Mouse (Mus musculus) megakaryocyte, adult 5-6 weeks (primary cell): ENCODE results near the gene Ogfr. TPM values are rescaled to one million over a fixed set of nuclear protein-coding genes. Genes with fewer than 3 reads are reported as not detected.

Experiments
- ATAC-seq: 2 replicates; pipeline ENCODE4 v1.8.0; 2016; ENCODE audit warnings: mild to moderate bottlenecking, inconsistent platforms; ENCODE audit not compliant: poor library complexity, severe bottlenecking
- total RNA-seq, 2 experiments: library from RNA; stranded (forward) in 1 of 2; stranded (reverse) in 1 of 2; fragments of 153-499, 151-499 nt in 1 of 2; fragments of 221-1000, 200-1000 nt in 1 of 2; gene quantifications; 2 replicates each; pipeline versions ENCODE4 v1.2.3 to v1.2.4; 2015 to 2017

The Ogfr gene
- 37.3 and 42.7 TPM in 2 replicates for total RNA-seq (2015)
- total RNA-seq (2017) = 62.2 and 64.9 TPM in 2 replicates

- peak; percentile 92 for ATAC-seq
These were observed at the start of gene Ogfr for GRCm38 (mm10) chr2:180589123-180589831. Ogfr (plus strand) TSS chr2:180589245.

GRCm38 (mm10) chr2:180543675-180544074, 45.4 kb upstream of the Ogfr start:
- ATAC-seq = no peak

- ATAC-seq = no peak
These were observed 44.0 kb upstream of the Ogfr start for GRCm38 (mm10) chr2:180545046-180545445.

- no peak for ATAC-seq
These were observed 41.5 kb upstream of the Ogfr start for GRCm38 (mm10) chr2:180547384-180548106.

GRCm38 (mm10) chr2:180552340-180552739, 36.7 kb upstream of the Ogfr start:
- ATAC-seq = no peak

- ATAC-seq = no peak
These were observed 33.8 kb upstream of the Ogfr start for GRCm38 (mm10) chr2:180555219-180555618.

GRCm38 (mm10) chr2:180556470-180556869, 32.6 kb upstream of the Ogfr start:
- ATAC-seq = 0 out of 2 replicates have a peak, but pooled peaks have one; percentile 45

- peak; percentile 54; the same call in 1 of the 2 replicates for ATAC-seq
These were observed 28.8 kb upstream of the Ogfr start for GRCm38 (mm10) chr2:180560245-180560644.

GRCm38 (mm10) chr2:180562146-180562545, 26.9 kb upstream of the Ogfr start:
- no peak for ATAC-seq

- ATAC-seq = no peak
These were observed 25.7 kb upstream of the Ogfr start for GRCm38 (mm10) chr2:180563296-180563695.

- ATAC-seq = no peak
These were observed 25.2 kb upstream of the Ogfr start for GRCm38 (mm10) chr2:180563841-180564240.

- peak; percentile 79 for ATAC-seq
These were observed 22.7 kb upstream of the Ogfr start for GRCm38 (mm10) chr2:180566240-180566913.

- no peak for ATAC-seq
These were observed 19.9 kb upstream of the Ogfr start for GRCm38 (mm10) chr2:180569028-180569643.

GRCm38 (mm10) chr2:180576482-180576881, 12.6 kb upstream of the Ogfr start:
- no peak for ATAC-seq

- peak; percentile 65 for ATAC-seq
These were observed 10.4 kb upstream of the Ogfr start for GRCm38 (mm10) chr2:180578686-180579085.

GRCm38 (mm10) chr2:180581002-180581401, 8.0 kb upstream of the Ogfr start, which contains the start of gene Mrgbp:
Mrgbp (plus strand) TSS chr2:180581304.
- ATAC-seq = no peak

- ATAC-seq = peak; percentile 88
These were observed 6.4 kb upstream of the Ogfr start for GRCm38 (mm10) chr2:180582481-180583153.

- ATAC-seq = 0 out of 2 replicates have a peak, but pooled peaks have one; percentile 17
These were observed 5.9 kb upstream of the Ogfr start for GRCm38 (mm10) chr2:180583154-180583507.

- peak; percentile 16 for ATAC-seq
These were observed 316 bp upstream of the Ogfr start for GRCm38 (mm10) chr2:180588736-180589122.

GRCm38 (mm10) chr2:180597490-180597889, 8.4 kb downstream of the Ogfr start, which contains the start of gene Col9a3:
Col9a3 (plus strand) TSS chr2:180597790.
- no peak for ATAC-seq
